Mouse (Mus musculus) lung, embryonic 14.5 days (tissue): Measurements from ENCODE around the gene Ccdc15. TPM values are rescaled to one million over a fixed set of nuclear protein-coding genes. Genes with fewer than 3 reads are reported as not detected.
"Not testable (repeated sequence)": the region's sequence is repeated elsewhere in the genome, so short reads cannot be mapped to it uniquely, and the experiment has no call there.

Experiments used
- ATAC-seq: fragments of 200-750 bp; cut with Nextera tagmentation; 2 replicates; pipeline ENCODE4 v1.8.0; 2017; ENCODE audit warnings: mild to moderate bottlenecking, moderate TSS enrichment, moderate library complexity; ENCODE audit not compliant: insufficient read depth
- DNase-seq: peaks from one replicate; pipeline ENCODE4 v3.0.0-alpha.2; 2015
- H3K27ac ChIP-seq: fragments of 300-500 bp; sonication (generic); 2 replicates; pipeline ENCODE4 v1.5.1; 2014; ENCODE audit warnings: low read depth, mild to moderate bottlenecking, moderate library complexity
- H3K27me3 ChIP-seq: fragments of 300-500 bp; sonication (generic); 2 replicates; pipeline ENCODE4 v1.6.1; 2014; ENCODE audit warnings: low read length, control low read depth; ENCODE audit not compliant: insufficient read depth
- H3K36me3 ChIP-seq: fragments of 300-500 bp; sonication (generic); 2 replicates; pipeline ENCODE4 v1.6.1; 2014; ENCODE audit warnings: control low read depth; ENCODE audit not compliant: insufficient read depth
- H3K4me1 ChIP-seq: fragments of 300-500 bp; sonication (generic); 2 replicates; pipeline ENCODE4 v1.6.1; 2014; ENCODE audit warnings: antibody characterized with exemption, control low read depth; ENCODE audit not compliant: insufficient read depth
- H3K4me2 ChIP-seq: fragments of 300-500 bp; sonication (generic); 2 replicates; pipeline ENCODE4 v1.6.1; 2014; ENCODE audit warnings: mild to moderate bottlenecking
- H3K4me3 ChIP-seq: fragments of 300-500 bp; sonication (generic); 2 replicates; pipeline ENCODE4 v1.5.1; 2014; ENCODE audit warnings: low read depth, low read length
- H3K9ac ChIP-seq: fragments of 300-500 bp; sonication (generic); 2 replicates; pipeline ENCODE4 v1.6.1; 2014
- H3K9me3 ChIP-seq: fragments of 300-500 bp; sonication (generic); 2 replicates; pipeline ENCODE4 v1.6.1; 2016; ENCODE audit warnings: low read depth, low read length, control low read depth
- CTCF ChIP-seq: IDR thresholded peaks from 2 replicates; pipeline ENCODE4 v1.5.1; 2016; ENCODE audit warnings: antibody characterized with exemption, low read depth
- WGBS: fragments of 180-500 bp; shearing (Covaris S2); extraction: QIAGEN DNeasy Blood & Tissue Kit; methylation state at CpG from one replicate; pipeline ENCODE4 v1.1.7; 2014; 5-methylcytosine and 5-hydroxymethylcytosine counted together
- polyA plus RNA-seq: library from polyadenylated mRNA; unstranded; fragments of >200 nt; fragmentation: Nextera tagmentation; extraction: Ambion mirVana; gene quantifications from 2 replicates; pipeline ENCODE4 v1.2.1, GENCODE M21; 2014

The Ccdc15 gene
- polyA plus RNA-seq, 1 experiment from 2014 or later, result 7.9 TPM

- no peak for ATAC-seq
- Histone ChIP-seq H3K4me1 (no peaks in the 10 kb centered on the region), H3K27ac (peak overlapping the region; percentile 92), H3K4me2 (peak overlapping the region; percentile 81), H3K9ac (peak overlapping the region; percentile 76), H3K36me3 (0 out of 2 replicates have a peak, but pooled peaks cover under 1% of the 10 kb centered on the region), H3K27me3 (no peaks in the 10 kb centered on the region), H3K9me3 (no peaks in the 10 kb centered on the region), H3K4me3 (peak overlapping the region; percentile 56)
- DNase-seq, result peak; percentile 56
- WGBS, result 14% methylated on average over 12 of the region's 12 CpGs
- no peak for TF ChIP-seq CTCF
Measured at GRCm38 (mm10) chr9:37347184-37347987, 846 bp downstream of the Ccdc15 start.

DNA sequence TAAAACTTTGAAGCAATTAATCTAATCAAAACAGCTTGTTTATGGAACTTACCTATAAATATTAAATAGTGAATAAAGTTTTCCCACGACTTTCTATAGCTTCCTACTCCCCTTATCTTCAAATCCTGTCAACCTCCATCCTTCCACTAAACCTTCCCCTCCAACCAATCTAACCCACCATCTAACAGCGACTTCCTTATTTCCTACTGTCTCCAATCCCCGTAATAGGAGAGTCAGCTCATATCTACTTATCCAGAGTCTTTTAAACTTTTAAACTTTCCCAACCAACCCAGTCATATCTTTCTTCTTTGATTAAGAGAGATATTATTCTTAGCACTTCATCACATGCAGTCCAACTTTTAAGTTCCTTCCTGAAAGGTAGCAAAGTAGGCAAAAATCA, 2.8 kb downstream of the Ccdc15 start:
- H3K4me3 ChIP-seq, result no peak overlapping the region
- no peak for TF ChIP-seq CTCF
- H3K4me2 ChIP-seq, result no peak overlapping the region
- no peaks in the 10 kb centered on the region for H3K27me3 ChIP-seq
- DNase-seq (no peak), ATAC-seq (no peak)
- 0 out of 2 replicates have a peak, but pooled peaks cover 11% of the 10 kb centered on the region for H3K36me3 ChIP-seq
- H3K9me3 ChIP-seq, result no peaks in the 10 kb centered on the region
- H3K27ac ChIP-seq, result no peak overlapping the region
- H3K9ac ChIP-seq, result no peak overlapping the region
- no peaks in the 10 kb centered on the region for H3K4me1 ChIP-seq
- 64% methylated on average over 3 of the region's 3 CpGs for WGBS

GRCm38 (mm10) chr9:37329456-37329855, 18.8 kb downstream of the Ccdc15 start:
- ATAC-seq (no peak), DNase-seq (peak; percentile 37)
- no peaks in the 10 kb centered on the region for H3K4me1 ChIP-seq
- no peaks in the 10 kb centered on the region for H3K9me3 ChIP-seq
- H3K27ac ChIP-seq, result no peak overlapping the region
- TF ChIP-seq CTCF, result peak; percentile 61
- no peak overlapping the region for H3K4me3 ChIP-seq
- H3K36me3 ChIP-seq, result no peaks in the 10 kb centered on the region
- no peaks in the 10 kb centered on the region for H3K27me3 ChIP-seq
- no peak overlapping the region for H3K9ac ChIP-seq
- WGBS, result 46% methylated on average over 3 of the region's 3 CpGs
- no peak overlapping the region for H3K4me2 ChIP-seq

- H3K4me1 ChIP-seq, result no peaks in the 10 kb centered on the region
- no peak overlapping the region for H3K27ac ChIP-seq
- no peak overlapping the region for H3K4me2 ChIP-seq
- H3K9ac ChIP-seq, result no peak overlapping the region
- no peaks in the 10 kb centered on the region for H3K36me3 ChIP-seq
- H3K27me3 ChIP-seq, result no peaks in the 10 kb centered on the region
- DNase-seq (no peak), ATAC-seq (no peak)
- no peaks in the 10 kb centered on the region for H3K9me3 ChIP-seq
- WGBS, result 80% methylated on average over 1 of the region's 1 CpGs
- TF ChIP-seq CTCF, result no peak
- H3K4me3 ChIP-seq, result no peak overlapping the region
Measured at GRCm38 (mm10) chr9:37301720-37302119, 46.5 kb downstream of the Ccdc15 start.

DNA sequence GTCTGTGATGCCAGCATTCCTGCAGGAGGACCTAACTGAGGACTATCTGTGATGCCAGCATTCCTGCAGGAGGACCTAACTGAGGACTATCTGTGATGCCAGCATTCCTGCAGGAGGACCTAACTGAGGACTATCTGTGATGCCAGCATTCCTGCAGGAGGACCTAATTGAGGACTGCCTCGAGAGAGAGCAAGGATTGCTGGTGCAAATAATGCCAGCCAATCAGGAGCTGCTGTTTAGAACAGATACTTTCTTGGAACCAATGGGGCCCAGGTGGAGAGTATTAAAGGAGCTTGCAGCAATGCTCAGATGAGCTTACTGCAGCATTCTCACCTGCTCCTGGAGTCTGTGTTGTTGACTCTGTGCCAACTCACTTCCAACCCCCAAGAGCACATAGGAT, 47.7 kb downstream of the Ccdc15 start:
- not testable (repeated sequence) for DNase-seq, H3K4me1 ChIP-seq, H3K36me3 ChIP-seq, H3K4me2 ChIP-seq, H3K4me3 ChIP-seq, H3K9me3 ChIP-seq, ATAC-seq, H3K27ac ChIP-seq, H3K27me3 ChIP-seq, H3K9ac ChIP-seq
- WGBS, result 36% methylated on average over 1 of the region's 1 CpGs

- Histone ChIP-seq H3K4me3 (no peak overlapping the region), H3K9ac (no peak overlapping the region), H3K27ac (no peak overlapping the region), H3K27me3 (no peaks in the 10 kb centered on the region), H3K4me2 (no peak overlapping the region), H3K36me3 (no peaks in the 10 kb centered on the region), H3K9me3 (no peaks in the 10 kb centered on the region), H3K4me1 (no peaks in the 10 kb centered on the region)
- ATAC-seq (no peak), DNase-seq (no peak)
- TF ChIP-seq CTCF, result no peak
Measured at GRCm38 (mm10) chr9:37295586-37295985, 52.6 kb downstream of the Ccdc15 start.

GRCm38 (mm10) chr9:37266622-37267021, 81.6 kb downstream of the Ccdc15 start:
- Histone ChIP-seq H3K4me3 (no peak overlapping the region), H3K27me3 (no peaks in the 10 kb centered on the region), H3K4me1 (no peaks in the 10 kb centered on the region), H3K36me3 (no peaks in the 10 kb centered on the region), H3K9ac (no peak overlapping the region), H3K9me3 (no peaks in the 10 kb centered on the region), H3K4me2 (no peak overlapping the region), H3K27ac (no peak overlapping the region)
- ATAC-seq, result no peak
- TF ChIP-seq CTCF, result no peak
- 88% methylated on average over 2 of the region's 2 CpGs for WGBS
- no peak for DNase-seq
